Mouse (Mus musculus): Measurements from ENCODE around the gene C1ql3. TPM values are rescaled to one million over a fixed set of nuclear protein-coding genes. Genes with fewer than 3 reads are reported as not detected.

The C1ql3 gene
- total RNA-seq, 1 experiment = 0.36 TPM

DNA sequence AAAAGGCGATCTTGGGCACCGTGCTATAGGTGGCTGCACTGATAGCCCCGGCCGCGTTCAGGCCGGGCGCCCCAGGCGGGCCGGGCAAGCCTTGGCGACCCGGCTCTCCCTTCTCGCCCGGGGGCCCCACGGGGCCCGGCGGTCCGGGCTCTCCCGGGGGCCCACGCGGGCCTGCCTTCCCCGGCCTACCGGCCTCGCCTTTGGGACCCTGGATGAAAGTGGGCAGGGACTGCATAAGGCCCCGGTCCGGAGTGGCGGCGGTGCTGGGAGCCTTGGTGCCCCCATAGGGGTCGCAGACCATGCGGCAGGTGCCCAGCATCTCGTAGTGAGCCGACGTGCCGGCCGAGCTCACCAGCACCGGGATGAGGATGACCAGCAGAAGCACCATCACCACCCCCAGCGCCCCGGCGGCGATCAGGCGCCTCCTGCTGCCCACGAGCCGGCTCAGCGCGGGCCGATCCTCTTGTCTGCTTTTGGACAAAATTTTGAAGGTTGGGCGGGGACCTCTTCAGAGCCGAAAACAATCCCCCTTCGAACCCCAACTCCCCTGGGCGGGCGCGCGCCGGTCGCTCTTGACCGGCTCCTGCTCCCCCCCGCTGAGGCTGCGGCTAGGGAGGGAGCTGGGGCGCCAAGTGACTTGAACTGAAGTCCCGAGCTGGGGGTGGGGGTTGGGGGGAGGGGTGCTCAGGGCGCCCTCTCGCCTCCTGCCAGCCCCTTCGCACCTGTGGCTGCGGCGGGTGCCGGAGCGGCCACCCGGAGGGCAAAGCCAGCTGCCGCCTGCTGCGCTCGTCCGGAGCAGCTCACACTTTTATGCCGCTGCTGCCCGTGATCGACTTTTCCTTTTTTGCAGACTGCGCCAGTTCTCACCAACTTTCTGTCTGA, 905 bp downstream of the C1ql3 start:
- in situ Hi-C loops (cut with MboI; ENCODE audit: low sequenced_read_pairs in 2 of 2, unreplicated experiment in 2 of 2) = no loop called here
- TF ChIP-seq CHD2 (IDR thresholded peaks at IDR 0.05; ENCODE audit: low read depth, low read length) = no peak
- TF ChIP-seq ZC3H11A (IDR thresholded peaks at IDR 0.05; ENCODE audit: borderline replicate concordance, low read depth, low read length) = no peak
- no peak for TF ChIP-seq HCFC1 (IDR thresholded peaks at IDR 0.05; ENCODE audit: borderline replicate concordance, insufficient read depth, low read length)
- TF ChIP-seq ZNF384 (IDR thresholded peaks at IDR 0.05; ENCODE audit: low read depth, low read length) = no peak
- TF ChIP-seq MAFK (IDR thresholded peaks at IDR 0.05; ENCODE audit: insufficient read depth, low read depth, low read length) = no peak
- peak; percentile 20 for DNase-seq (ENCODE audit: low read depth, low spot score)
- Histone ChIP-seq H3K9ac (ENCODE audit: insufficient read depth, low read depth, low read length, poor library complexity, severe bottlenecking) (no peak overlapping the region), H3K27ac (ENCODE audit: insufficient read depth, low read depth, low read length, poor library complexity, severe bottlenecking) (no peak overlapping the region), H3K4me3 (ENCODE audit: insufficient read depth in 1 of 2, low read depth in 1 of 2, low read length in 2 of 2, poor library complexity in 1 of 2, severe bottlenecking in 1 of 2) (peak overlapping the region; percentile 54 to 65), H3K4me1 (ENCODE audit: control insufficient read depth in 2 of 2, insufficient read depth in 2 of 2, low read length in 2 of 2, poor library complexity in 1 of 2) (peaks cover 0 to 3% of the 10 kb centered on the region in 2 experiments; a peak in 1 of 4 replicates), H3K36me3 (ENCODE audit: control insufficient read depth, insufficient read depth, low read length, poor library complexity, severe bottlenecking) (no peaks in the 10 kb centered on the region), H3K9me3 (ENCODE audit: control insufficient read depth, insufficient read depth, low read depth, low read length) (no peaks in the 10 kb centered on the region)

DNA sequence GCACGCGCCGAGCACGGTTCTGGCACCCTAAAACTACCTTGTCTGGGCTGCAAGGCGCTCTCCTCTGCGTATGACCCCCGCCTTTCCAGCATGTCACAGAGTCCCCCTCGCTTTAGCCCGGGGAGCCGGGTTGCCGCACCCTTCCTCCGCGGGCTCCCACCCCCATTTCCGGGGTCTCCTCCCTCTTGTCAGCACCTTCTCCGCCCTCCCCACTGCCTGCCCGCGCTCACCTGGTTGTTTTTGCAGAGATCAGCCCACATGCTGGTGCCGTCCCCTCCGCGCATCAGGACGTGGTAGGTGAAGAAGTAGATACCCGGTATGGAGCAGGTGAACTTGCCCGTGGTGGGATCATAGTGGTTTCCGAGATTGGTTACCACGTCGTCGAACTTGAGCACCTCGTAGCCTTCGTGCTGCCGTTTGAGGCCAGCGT, 1.6 kb downstream of the C1ql3 start:
- Histone ChIP-seq H3K4me3 (ENCODE audit: insufficient read depth in 1 of 2, low read depth in 1 of 2, low read length in 2 of 2, poor library complexity in 1 of 2, severe bottlenecking in 1 of 2) (peak overlapping the region; percentile 54 to 65; a peak in 2 of 4 replicates), H3K9ac (ENCODE audit: insufficient read depth, low read depth, low read length, poor library complexity, severe bottlenecking) (no peak overlapping the region), H3K9me3 (ENCODE audit: control insufficient read depth, insufficient read depth, low read depth, low read length) (no peaks in the 10 kb centered on the region), H3K4me1 (ENCODE audit: control insufficient read depth in 2 of 2, insufficient read depth in 2 of 2, low read length in 2 of 2, poor library complexity in 1 of 2) (peaks cover 0 to 3% of the 10 kb centered on the region in 2 experiments; a peak in 1 of 4 replicates), H3K27ac (ENCODE audit: insufficient read depth, low read depth, low read length, poor library complexity, severe bottlenecking) (no peak overlapping the region), H3K36me3 (ENCODE audit: control insufficient read depth, insufficient read depth, low read length, poor library complexity, severe bottlenecking) (no peaks in the 10 kb centered on the region)
- TF ChIP-seq ZC3H11A (IDR thresholded peaks at IDR 0.05; ENCODE audit: borderline replicate concordance, low read depth, low read length) = no peak
- TF ChIP-seq ZNF384 (IDR thresholded peaks at IDR 0.05; ENCODE audit: low read depth, low read length) = no peak
- no peak for TF ChIP-seq HCFC1 (IDR thresholded peaks at IDR 0.05; ENCODE audit: borderline replicate concordance, insufficient read depth, low read length)
- no peak for TF ChIP-seq CHD2 (IDR thresholded peaks at IDR 0.05; ENCODE audit: low read depth, low read length)
- TF ChIP-seq MAFK (IDR thresholded peaks at IDR 0.05; ENCODE audit: insufficient read depth, low read depth, low read length) = no peak
- in situ Hi-C loops (cut with MboI; ENCODE audit: low sequenced_read_pairs in 2 of 2, unreplicated experiment in 2 of 2) = no loop called here
- DNase-seq (ENCODE audit: low read depth, low spot score) = peak; percentile 9

DNA sequence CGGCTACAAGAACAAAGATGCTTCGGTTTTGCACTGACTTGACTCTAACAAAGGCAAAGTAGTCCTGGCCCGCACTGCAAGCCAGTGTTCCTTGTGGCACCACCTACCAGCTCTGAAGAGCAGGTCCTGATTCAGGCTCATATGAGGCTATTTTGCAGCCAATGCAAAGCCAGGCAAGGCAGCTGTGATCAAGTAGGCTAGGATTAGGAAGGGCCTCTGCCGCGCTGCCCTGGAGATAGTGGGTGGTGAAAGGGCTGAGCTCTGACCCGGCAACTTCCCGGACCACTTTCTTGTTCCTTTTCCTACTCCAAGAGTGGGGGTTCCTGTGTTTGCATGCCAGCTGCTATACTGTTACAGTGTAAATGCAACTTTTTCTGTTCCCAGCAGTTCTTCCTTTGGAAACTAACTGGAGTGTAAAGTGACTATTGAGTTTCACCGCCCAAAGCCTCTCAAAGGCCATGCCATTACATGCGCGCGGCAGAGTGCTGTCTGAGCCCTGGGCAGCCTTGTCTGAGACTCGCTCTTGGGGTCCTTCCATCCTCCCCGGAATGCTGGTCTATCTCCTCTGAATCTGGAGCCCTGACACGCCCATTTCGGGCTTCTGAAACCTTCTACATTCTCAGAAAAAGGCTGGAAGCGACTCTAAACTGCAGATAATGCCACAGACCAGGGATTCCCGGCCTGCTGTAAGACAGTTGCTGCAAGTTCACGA, 2.2 kb downstream of the C1ql3 start:
- TF ChIP-seq MAFK (IDR thresholded peaks at IDR 0.05; ENCODE audit: insufficient read depth, low read depth, low read length) (no peak), HCFC1 (IDR thresholded peaks at IDR 0.05; ENCODE audit: borderline replicate concordance, insufficient read depth, low read length) (no peak), ZC3H11A (IDR thresholded peaks at IDR 0.05; ENCODE audit: borderline replicate concordance, low read depth, low read length) (no peak), ZNF384 (IDR thresholded peaks at IDR 0.05; ENCODE audit: low read depth, low read length) (no peak), CHD2 (IDR thresholded peaks at IDR 0.05; ENCODE audit: low read depth, low read length) (no peak)
- H3K36me3 ChIP-seq (ENCODE audit: control insufficient read depth, insufficient read depth, low read length, poor library complexity, severe bottlenecking) = no peaks in the 10 kb centered on the region
- H3K9ac ChIP-seq (ENCODE audit: insufficient read depth, low read depth, low read length, poor library complexity, severe bottlenecking) = no peak overlapping the region
- peaks cover 0 to 3% of the 10 kb centered on the region in 2 experiments; a peak in 1 of 4 replicates for H3K4me1 ChIP-seq (ENCODE audit: control insufficient read depth in 2 of 2, insufficient read depth in 2 of 2, low read length in 2 of 2, poor library complexity in 1 of 2)
- H3K9me3 ChIP-seq (ENCODE audit: control insufficient read depth, insufficient read depth, low read depth, low read length) = no peaks in the 10 kb centered on the region
- in situ Hi-C loops (cut with MboI; ENCODE audit: low sequenced_read_pairs in 2 of 2, unreplicated experiment in 2 of 2) = no loop called here
- no peak overlapping the region for H3K27ac ChIP-seq (ENCODE audit: insufficient read depth, low read depth, low read length, poor library complexity, severe bottlenecking)
- DNase-seq (ENCODE audit: low read depth, low spot score) = peak; percentile 19
- H3K4me3 ChIP-seq (ENCODE audit: insufficient read depth in 1 of 2, low read depth in 1 of 2, low read length in 2 of 2, poor library complexity in 1 of 2, severe bottlenecking in 1 of 2) = peak overlapping the region in 1 of 2 experiments; percentile 65; a peak in 2 of 4 replicates

DNA sequence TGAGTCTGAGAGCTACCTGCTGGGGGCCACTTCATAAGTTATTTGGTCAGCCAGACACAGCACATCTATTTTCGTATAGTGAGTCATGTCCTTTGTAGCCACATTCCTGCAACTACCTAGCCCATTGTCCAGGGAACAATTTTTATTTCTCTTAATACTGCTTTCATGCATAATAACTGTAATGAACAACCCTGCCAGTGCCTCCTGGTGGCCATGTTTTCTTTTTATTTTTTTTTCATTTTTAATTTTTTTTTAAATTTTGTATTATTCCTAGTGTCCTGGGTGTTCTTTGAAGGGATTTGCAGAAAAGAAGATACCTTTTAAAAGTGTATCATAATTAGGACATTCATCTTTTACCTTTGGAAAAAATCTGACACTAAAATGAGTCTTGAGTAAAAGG, 3.2 kb downstream of the C1ql3 start:
- H3K9ac ChIP-seq (ENCODE audit: insufficient read depth, low read depth, low read length, poor library complexity, severe bottlenecking) = no peak overlapping the region
- no peaks in the 10 kb centered on the region for H3K36me3 ChIP-seq (ENCODE audit: control insufficient read depth, insufficient read depth, low read length, poor library complexity, severe bottlenecking)
- in situ Hi-C loops (cut with MboI; ENCODE audit: low sequenced_read_pairs in 2 of 2, unreplicated experiment in 2 of 2) = no loop called here
- H3K4me1 ChIP-seq (ENCODE audit: control insufficient read depth in 2 of 2, insufficient read depth in 2 of 2, low read length in 2 of 2, poor library complexity in 1 of 2) = peaks cover 0 to 3% of the 10 kb centered on the region in 2 experiments; a peak in 1 of 4 replicates
- no peak overlapping the region for H3K27ac ChIP-seq (ENCODE audit: insufficient read depth, low read depth, low read length, poor library complexity, severe bottlenecking)
- no peaks in the 10 kb centered on the region for H3K9me3 ChIP-seq (ENCODE audit: control insufficient read depth, insufficient read depth, low read depth, low read length)
- no peak overlapping the region for H3K4me3 ChIP-seq (ENCODE audit: insufficient read depth in 1 of 2, low read depth in 1 of 2, low read length in 2 of 2, poor library complexity in 1 of 2, severe bottlenecking in 1 of 2)
- TF ChIP-seq CHD2 (IDR thresholded peaks at IDR 0.05; ENCODE audit: low read depth, low read length) (no peak), HCFC1 (IDR thresholded peaks at IDR 0.05; ENCODE audit: borderline replicate concordance, insufficient read depth, low read length) (no peak), ZNF384 (IDR thresholded peaks at IDR 0.05; ENCODE audit: low read depth, low read length) (no peak), MAFK (IDR thresholded peaks at IDR 0.05; ENCODE audit: insufficient read depth, low read depth, low read length) (no peak), ZC3H11A (IDR thresholded peaks at IDR 0.05; ENCODE audit: borderline replicate concordance, low read depth, low read length) (no peak)
- no peak for DNase-seq (ENCODE audit: low read depth, low spot score)

Measured in ES-E14 (cell line).